Mouse (Mus musculus) heart, postnatal 14 days (tissue): ENCODE results near the gene Zbtb48. TPM values are rescaled to one million over a fixed set of nuclear protein-coding genes. Genes with fewer than 3 reads are reported as not detected.
A peak's percentile ranks its signal among the peaks of the same experiment; 100 is the strongest.
"Not testable (repeated sequence)": the region's sequence is repeated elsewhere in the genome, so short reads cannot be mapped to it uniquely, and the experiment has no call there.

Experiments used
- DNase-seq, 2 experiments: peaks; one replicate each; pipeline ENCODE4 v3.0.0; 2021 to 2022
- intact Hi-C: fragments of 180-260 bp; cut with DNase I; formaldehyde crosslinking; loops from one replicate; pipeline ENCODE4 v1.15.1; 2025
- long read RNA-seq, 2 experiments: library from polyadenylated mRNA; stranded (forward); transcript quantifications; one replicate each; pipeline ENCODE4 v2.0.0; 2021
- total RNA-seq, 2 experiments: library from RNA; stranded (reverse); gene quantifications; 2 replicates each; pipeline ENCODE4 v1.2.3; 2021

Gene Zbtb48
- total RNA-seq: 1 to 10 TPM; 4.7 to 7.5 TPM
- long read RNA-seq, experiment 1, partial matches to known transcripts: 1 of 9 reads
- long read RNA-seq, experiment 1, other reads (novel, unspliced or antisense): 4 of 9 reads
- long read RNA-seq, experiment 2, partial matches to known transcripts: 0 of 6 reads
- long read RNA-seq, experiment 2, other reads (novel, unspliced or antisense): 3 of 6 reads

- DNase-seq: peak; percentile 95 to 98
- intact Hi-C loops: no loop called here
Measured at GRCm38 (mm10) chr4:152027524-152027923, at the start of gene Zbtb48. Zbtb48 (minus strand) TSS chr4:152027671.

DNA sequence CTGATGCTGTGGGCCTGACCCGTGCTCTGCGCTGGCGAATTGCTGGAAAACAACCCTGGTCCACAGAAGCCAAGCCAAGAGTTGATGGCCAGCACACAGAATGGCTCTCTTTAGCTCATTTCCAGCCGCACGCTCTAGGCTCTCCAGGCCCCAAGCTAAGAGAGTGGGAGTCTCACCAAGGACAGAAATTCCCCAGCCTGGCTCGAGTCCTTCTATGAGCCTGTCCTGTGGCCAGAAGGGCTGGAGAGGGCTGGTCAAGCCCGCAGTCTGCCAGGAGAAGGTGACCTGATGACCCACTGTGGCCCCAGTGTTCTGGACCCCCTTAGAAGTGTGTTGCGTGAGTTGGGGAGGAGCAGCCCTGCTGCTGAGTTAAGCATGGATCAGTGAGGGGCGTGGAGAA lies 49.7 kb upstream of the Zbtb48 start:
- no peak for DNase-seq
- intact Hi-C loops: no loop called here

DNA sequence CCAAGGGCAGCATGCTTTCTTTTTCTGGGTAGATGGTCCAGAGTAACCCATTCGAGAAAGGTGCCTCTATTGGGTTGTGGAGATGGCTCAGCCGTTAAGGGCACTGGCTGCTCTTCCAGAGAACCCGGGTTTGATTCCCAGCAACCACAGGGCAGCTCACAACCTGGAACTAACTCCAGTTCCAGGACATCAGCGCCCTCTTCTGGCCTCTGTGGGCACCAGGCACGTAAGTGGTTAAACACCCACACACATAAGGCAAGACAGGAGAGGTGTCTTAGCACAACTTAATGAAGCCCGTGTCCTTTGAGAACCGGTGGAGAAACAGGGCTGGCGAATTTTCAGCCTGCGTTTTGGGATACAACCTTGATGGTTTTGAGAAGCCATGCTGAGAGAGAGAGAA lies 47.1 kb upstream of the Zbtb48 start:
- intact Hi-C loops: no loop called here
- no peak for DNase-seq

DNA sequence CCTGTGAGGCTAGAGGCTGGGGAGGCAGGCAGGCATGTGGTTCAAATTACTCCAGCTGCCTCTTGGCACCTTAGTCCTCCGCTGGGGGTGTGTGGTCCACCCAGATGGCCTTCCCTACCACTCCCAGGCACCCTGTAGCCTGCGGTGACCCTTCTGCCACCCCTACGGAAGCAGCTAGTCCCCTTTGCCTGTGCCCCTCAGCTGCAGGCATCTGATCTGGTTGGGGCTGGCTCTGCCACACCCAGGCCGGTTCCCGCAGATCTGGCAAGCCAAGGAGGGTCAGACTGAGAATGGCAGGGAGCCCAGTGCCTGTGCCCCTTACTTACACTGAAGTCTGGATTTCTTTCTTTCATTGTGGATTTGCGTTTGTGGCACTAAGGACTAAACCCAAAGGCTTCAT lies 46.2 kb upstream of the Zbtb48 start:
- no peak for DNase-seq
- intact Hi-C loops: no loop called here

GRCm38 (mm10) chr4:152072655-152073054 lies 45.2 kb upstream of the Zbtb48 start:
- intact Hi-C loops: no loop called here
- no peak for DNase-seq

- DNase-seq: peak; percentile 64 to 72
- intact Hi-C loops: no loop called here
Measured at GRCm38 (mm10) chr4:152072121-152072601, 44.7 kb upstream of the Zbtb48 start, which contains the start of gene Plekhg5. Plekhg5 (plus strand) TSS chr4:152072498.

DNA sequence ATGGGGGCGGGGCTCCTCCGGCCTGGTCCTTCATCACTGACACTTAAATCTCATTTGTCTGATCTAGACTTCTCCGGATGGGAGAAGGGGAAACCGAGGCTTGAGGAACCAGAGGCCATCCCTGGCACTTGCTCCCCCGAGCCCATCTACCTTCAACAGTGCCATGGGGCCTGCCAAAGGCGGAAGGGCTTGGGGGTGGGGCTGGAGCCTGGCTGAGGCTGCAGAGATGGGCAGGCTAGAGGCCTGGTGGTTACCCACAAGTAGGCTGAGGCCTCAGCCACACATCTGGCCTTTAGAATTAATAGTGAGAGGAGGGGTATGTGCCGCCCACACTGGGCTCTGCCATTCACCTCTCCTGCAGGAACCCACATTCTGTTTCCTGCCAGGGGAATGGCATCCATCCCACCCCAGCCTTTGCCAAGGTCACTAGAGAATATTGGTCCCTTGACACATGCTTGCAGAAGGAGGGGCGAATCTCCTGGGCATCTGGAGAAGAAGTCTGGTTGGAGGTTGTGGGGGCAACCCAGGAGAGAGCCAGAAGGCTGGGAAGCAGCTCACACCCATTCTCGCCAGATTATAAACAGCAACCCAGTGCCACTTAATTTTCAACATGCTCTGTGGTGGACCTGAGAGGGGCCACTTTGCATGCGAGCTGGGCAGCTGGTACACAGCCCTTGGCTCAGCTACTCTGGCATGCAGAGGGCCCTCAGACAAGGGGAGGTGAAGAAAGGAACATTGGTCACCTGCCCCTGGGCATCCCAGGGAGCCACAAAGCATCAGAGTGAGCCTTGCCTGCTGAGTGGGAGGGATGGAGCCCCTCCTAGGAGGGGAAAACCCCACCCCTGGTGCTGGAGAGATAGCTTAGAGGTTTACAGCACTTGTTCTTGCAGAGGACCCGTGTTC lies 43.3 kb upstream of the Zbtb48 start:
- no peak for DNase-seq
- intact Hi-C loops: no loop called here

- intact Hi-C loops: no loop called here
- no peak for DNase-seq
Measured at GRCm38 (mm10) chr4:152069245-152069644, 41.8 kb upstream of the Zbtb48 start.

GRCm38 (mm10) chr4:152068166-152068724 lies 40.8 kb upstream of the Zbtb48 start:
- intact Hi-C loops: no loop called here
- no peak for DNase-seq

DNA sequence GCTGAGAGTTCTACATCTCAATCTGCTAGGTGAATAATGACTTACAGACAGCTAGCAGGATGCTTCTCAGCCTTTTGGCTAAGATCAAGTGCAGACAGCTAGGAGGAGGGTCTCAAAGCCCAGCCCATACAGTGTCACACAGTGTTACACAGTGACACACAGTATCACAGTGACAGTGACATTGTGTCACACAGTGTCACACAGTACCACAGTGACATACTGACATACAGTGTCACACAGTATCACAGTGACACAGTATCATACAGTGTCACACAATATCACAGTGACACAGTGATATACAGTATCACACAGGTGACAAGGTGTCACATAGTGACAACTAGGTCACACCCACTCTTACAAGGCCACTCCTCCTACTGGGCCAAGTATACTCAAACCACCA lies 39.8 kb upstream of the Zbtb48 start:
- intact Hi-C loops: no loop called here
- DNase-seq: no peak

DNA sequence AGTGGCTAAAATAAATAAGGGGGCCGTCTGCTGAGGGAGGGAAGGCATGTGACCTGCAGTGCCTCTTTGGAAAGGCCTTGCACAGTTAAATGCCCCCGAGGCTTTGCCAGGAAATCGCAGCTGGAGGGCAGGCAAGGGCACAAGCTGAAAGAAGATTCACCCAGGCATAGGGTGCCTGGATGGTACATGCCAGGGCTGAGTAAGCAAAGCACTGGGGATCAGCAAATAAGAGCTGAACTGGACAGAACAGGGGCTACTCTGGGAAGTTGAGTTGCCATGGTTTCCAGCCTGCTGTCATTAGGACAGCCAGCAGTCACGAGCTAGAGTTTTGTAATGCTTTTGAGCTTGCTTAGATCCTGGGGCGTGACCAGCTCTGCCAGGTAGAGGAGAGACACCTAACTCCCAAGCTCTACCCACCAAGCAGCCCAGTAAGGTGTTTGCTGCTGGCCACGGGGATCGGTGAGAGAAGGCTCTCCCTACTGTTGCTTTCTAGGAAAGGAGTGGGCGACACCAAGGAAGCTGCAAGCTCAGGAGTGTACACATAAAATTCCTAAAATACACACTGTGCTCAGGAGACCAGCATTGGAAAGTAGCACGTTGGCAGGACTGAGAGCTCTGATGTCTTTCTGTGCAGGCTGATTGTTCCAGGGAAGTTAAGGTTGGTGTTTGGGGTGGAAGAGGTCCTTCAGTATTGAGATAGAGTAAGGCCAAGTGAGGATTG lies 35.1 kb upstream of the Zbtb48 start:
- peak; percentile 32 to 55 for DNase-seq
- intact Hi-C loops: no loop called here

DNA sequence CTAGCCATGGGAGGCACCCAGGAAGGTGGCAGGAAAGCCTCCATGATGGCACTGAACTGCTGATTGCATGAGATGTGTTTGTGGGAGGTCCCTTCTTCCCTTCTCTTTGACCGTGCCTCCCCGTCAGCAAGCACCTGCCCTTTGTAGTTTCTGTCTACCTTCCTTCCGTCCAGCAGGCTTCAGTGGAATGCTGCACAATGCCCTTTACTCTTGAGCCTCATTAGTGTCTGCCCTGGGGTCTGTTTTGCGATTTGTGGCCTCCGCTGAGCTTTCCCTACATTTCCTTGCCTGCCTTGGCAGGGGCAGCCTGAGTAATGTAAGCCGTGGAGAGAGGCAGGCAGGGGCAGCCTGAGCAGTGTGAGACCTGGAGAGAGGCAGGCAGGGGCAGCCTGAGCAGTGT lies 17.1 kb upstream of the Zbtb48 start:
- DNase-seq: no peak
- intact Hi-C loops: loop anchor here (5.0 kb wide), 1 partner anchor 43 kb away; no protein-coding TSS in a partner anchor

- no peak for DNase-seq
- intact Hi-C loops: loop anchor here (5.0 kb wide), 1 partner anchor 44 kb away; no protein-coding TSS in a partner anchor
Measured at GRCm38 (mm10) chr4:152043171-152043570, 15.7 kb upstream of the Zbtb48 start.

DNA sequence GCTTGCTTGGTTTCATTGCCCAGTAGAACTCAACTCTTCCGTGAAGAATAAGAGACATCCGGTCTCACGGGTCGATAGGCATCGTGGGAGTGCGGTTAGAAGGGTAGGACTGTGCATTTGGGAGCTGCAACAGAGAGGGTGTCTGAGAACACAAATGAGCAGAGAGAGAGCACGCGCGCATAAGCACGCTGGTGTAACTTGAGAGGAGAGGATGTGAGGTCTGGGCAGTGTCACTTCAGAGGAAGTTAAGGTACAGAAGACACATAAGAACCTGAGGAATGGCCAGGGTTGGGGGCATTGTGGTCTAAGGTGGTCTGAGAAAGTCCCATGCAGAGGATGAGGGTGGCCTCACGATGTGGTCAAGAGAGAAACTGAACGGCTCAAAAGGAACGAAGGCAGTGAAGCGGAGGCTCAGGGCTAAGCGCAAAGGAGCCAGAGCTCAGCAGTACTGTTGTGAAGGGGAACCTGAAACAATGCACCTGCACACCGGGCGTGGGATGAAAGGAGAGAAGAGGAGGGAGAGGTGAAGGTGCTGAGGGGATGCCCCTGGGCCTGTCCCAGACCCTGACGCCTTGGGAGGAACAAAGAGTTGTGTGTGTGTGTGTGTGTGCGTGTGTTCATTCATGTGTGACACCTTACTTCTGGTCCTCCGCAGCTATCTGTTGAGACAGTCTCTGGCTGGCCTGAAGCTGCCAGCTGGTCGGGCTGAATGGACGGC lies 14.6 kb upstream of the Zbtb48 start:
- intact Hi-C loops: loop anchor here (5.0 kb wide), 1 partner anchor 45 kb away; no protein-coding TSS in a partner anchor
- no peak for DNase-seq

- DNase-seq: no peak
- intact Hi-C loops: loop anchor here (1.0 to 5.0 kb wide), 3 partner anchors 47 to 59 kb away; no protein-coding TSS in a partner anchor
Measured at GRCm38 (mm10) chr4:152039831-152040310, 12.4 kb upstream of the Zbtb48 start.

DNA sequence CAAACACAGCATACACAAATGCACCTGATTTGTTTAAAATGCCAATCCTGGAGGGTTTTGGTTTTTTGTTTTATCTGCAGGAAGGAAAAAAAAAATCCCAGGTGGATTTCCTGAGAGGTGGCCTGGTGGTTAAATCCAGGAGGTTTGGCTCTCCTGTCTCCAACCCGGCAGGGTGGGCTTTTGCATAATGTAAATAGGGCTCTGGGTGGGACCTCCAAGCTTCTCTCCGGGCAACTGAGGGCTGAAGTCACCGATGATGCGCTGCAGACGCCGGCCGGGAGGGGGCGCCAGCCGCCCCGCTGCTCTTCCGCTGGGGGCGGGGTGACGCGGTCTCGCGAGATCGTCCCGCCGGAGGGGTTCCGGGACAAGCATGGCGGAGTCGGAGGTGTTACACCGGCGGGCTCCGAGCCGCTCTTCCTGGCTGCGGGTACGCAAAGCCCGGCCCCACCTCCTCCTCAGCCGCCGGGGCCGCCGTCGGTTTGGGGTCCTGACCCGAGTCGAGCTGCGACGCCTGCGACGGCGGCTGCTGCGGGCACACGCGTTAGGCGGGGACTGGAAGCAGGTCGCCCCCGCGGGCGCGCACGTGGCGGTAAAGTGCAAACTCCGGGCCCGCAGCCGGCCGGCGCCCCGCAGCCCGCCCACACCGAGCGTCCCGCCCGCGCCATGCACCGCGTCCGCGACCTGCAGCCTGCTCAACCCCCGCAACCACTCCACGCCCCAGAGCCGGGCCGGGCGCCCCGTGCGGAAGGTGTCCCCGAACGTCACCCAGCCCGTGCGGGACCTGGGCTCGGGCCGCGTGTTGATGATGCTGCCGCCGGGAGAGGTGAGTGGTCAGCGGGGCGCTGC lies 11.7 kb upstream of the Zbtb48 start, which contains the start of gene Nol9:
Gene Nol9 (plus strand): TSS at position 337 of the 846 bp plus-strand sequence.
- intact Hi-C loops: loop anchor here (1.0 to 2.0 kb wide), 2 partner anchors 58 kb away; no protein-coding TSS in a partner anchor
- DNase-seq: peak; percentile 97 to 98

DNA sequence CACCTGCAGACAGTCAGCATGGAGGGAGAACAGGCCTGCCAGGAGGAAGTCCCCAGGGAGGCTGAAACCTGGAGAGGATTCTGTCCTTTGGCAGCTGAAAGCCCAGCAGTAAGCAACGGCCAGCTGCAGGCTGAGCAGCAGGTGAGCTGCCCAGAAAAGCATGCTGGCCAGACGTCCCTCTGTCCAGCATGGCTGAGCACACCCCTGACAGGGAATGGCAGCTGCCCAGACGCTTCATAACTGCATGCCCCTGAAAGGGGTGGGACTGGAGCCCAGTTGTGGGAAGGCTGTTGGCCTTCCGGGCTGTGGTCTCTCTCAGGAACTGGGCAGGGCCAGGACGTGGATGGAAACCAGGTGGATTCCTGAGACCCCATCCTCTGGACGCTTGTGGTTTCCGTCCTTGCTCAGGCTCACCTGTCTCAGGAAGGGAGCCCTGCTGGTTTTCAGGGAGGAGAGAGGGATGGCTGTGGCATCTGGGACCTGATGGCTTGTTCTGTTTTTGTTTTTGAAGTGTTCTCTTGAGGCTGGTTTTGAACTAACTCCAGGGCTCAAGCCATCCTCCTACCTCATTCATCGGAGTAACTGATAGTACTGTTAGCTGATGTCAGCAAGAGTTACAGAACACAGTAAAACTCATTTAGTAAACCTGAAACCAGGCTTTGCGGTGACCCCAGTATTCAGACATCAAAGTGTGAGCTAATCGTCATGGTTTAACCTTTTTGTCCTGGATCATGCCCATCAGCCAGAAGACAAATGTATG lies 10.9 kb upstream of the Zbtb48 start, which contains the start of gene Tas1r1:
Gene Tas1r1 (minus strand): TSS at position 344 of the 760 bp plus-strand sequence.
- DNase-seq: peak in 1 of 2 experiments; percentile 21
- intact Hi-C loops: loop anchor here (2.0 kb wide), 1 partner anchor 58 kb away; no protein-coding TSS in a partner anchor

DNA sequence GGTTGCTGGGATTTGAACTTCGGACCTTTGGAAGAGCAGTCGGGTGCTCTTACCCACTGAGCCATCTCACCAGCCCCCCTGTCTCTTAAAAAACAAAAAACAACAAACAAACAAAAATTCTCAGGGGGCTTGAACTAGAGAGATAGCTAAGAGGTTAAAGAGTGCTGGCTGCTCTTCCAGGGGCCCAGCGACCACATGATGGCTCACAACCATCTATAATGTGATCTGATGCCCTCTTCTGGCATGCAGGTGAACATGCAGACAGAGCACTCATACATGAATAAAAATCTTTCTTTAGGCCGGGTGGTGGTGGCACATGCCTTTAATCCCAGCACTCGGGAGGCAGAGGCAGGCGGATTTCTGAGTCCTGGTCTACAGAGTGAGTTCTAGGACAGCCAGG lies 9.0 kb upstream of the Zbtb48 start:
- intact Hi-C loops: not testable (repeated sequence)

More for the DNA sequence above, 9.0 kb upstream of the Zbtb48 start:
- not testable (repeated sequence) for DNase-seq
